Mouse (Mus musculus): Measurements from ENCODE around the gene Tmem151a.
"Not testable (repeated sequence)": the region's sequence is repeated elsewhere in the genome, so short reads cannot be mapped to it uniquely, and the experiment has no call there.

Gene Tmem151a

DNA sequence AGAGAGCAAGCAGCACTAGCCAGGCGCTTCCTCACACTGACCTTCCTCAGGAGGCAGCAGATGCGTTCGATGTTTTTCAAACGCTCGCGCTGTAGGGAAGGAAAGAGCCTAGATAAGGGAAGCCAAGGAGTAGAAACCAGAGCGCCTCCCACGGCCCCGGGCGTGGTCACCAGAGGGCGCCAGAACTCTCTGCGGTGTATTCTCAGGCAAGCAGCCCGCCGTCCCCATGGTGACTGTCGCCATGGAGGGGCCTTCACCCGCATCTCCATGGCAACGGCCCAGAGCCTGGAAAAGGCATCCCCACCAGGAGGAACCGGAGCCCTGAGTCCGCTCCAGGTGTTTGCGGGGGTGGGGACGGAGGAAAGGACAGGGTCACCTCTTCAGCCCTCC lies 8.9 kb upstream of the Tmem151a start:
- DNase-seq (ENCODE audit: low spot score), result peak; percentile 86

DNA sequence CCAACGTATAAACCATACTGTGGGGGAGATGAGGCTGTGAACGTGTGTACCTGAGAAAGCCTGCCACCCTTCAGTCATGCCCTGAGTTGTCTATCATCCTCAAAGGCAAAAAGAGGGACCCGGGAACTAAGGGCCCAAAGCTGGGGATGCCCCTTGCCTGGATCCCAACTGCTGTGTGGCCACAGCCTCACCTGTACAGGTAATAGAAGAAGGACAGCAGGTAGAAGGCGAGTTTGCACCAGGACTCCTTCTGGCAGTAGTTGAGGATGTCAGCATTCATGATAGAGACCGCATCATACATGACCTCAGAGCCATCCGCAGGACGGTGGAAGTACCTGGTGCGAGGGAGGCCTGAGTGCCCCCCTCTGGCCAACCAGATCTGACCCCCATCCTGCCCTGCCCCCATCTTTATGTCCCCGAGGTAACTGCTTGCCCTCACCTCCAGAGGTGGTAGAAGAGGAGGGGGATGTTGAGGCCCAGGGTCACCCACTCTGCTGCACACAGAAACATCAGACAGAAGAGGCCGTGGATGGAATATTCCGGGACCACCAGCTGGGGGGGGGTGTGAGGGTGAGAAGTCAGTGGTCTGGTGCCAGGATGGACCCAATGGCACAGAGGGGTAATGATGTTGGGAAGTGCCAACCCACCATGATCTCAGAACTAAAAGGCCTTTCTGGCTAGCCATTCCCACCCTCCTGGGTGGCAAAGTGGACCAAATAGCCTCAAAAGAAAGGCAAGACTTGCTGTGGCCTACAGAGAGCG lies 8.3 kb upstream of the Tmem151a start:
- no peak for DNase-seq (ENCODE audit: low spot score)

DNA sequence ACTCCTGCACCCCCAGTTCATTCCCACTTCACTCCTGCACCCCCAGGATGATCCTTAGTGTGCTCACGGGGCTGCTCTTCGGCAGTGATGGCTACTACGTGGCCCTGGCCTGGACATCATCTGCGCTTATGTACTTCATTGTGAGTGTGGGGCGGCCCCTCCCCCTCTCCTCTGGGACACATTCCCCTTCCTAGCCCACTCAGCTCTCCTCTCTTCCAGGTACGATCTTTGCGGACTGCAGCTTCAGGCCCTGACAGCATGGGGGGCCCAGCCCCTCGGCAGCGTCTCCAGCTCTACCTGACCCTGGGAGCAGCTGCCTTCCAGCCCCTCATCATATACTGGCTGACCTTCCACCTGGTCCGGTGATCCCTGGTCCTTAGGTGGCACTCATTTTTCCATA lies 6.8 kb upstream of the Tmem151a start:
- DNase-seq (ENCODE audit: low spot score), result no peak

DNA sequence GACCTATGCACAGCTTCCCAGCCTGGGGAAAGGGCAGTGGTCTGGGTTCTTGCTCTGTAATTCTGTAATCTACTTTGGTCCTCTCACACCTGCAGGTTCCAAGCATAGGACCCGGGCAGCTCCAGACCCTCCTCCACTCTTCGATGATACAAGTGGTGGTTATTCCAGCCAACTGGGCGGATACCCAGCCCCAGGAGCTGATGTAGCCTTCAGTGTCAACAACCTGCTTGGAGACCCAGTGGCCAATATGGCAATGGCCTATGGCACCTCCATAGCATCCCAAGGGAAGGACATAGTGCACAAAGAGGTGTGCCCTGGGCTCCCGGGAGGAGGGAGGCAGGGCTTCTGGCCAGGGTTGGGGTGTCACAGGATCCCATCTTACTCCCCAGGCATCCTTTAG lies 4.0 kb upstream of the Tmem151a start:
- no peak for DNase-seq (ENCODE audit: low spot score)

DNA sequence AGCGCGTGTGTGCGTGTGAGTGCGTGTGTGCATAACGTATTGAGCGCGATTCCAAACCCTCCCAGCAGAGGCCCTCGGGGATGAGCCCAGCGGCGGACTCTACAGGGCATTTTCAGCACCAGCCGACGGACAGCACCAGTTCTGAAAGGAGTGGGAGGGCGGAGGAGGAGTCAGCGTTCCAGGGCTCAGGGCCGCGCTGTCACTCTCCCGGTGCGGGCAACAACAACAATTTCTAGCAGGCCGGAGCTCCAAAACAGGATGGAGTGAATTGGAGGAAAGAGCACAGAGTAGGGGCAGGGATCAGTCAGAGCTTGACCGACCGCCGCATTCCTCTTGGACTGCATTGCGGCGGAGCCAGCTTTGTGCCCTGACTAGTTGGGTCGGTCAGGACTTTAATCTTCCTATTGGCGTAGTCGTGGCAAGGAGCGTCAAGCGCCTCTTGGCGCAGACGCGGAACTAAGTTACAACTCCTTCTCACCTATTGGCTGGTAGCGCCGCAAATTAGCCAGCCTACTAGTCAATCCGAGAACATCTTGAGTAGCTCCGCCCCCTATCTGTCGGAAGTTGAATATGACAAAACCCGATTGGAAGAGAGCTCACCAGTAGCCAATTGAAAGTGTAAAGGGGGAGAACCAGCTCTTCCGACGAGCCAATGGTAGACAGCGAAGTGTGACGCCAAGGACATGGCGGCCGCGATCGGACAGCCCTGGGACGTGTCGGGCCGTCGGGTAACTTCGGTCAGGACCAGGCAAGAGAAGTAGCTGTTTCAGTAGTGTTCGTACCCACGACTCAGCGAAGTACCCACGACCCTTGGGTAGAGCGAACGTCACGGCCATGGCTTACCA lies 2.8 kb upstream of the Tmem151a start, which contains the start of gene Yif1a:
TSS of gene Yif1a (plus strand) at position 655 of the 845 bp plus-strand sequence.
- DNase-seq (ENCODE audit: low spot score), result peak; percentile 97

DNA sequence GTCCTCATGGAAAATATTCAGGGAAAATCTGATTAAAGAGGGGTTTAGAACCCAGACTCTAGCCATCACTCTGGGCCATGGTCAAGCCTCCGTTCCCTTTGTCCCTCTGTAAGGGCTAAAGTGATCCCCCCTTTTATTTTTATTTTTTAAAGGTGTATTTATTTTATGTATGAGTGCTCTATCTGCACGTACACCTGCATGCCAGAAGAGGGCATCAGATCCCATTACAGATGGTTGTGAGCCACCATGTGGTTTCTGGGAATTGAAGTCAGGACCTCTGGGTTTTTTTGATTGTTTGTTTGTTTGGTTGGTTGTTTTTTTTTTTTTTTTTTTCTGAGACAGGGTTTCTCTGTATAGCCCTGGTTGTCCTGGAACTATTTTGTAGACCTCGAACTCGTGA lies 1.2 kb upstream of the Tmem151a start:
- DNase-seq (ENCODE audit: low spot score), result not testable (repeated sequence)

DNA sequence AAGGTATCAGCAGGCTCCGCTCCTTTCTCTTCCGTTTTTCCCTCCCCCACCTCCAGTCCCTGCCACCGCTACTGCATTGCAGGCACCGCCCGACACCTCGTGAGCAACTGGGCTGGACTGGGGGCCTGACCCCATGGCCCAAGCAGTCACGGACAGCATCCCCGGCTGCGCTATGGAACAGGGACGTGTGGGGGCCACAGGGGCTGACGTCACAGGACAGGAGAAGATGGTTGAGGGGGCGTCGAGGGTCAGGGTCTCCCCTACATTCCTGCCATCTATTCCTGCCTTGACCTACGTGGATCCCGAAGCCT lies 542 bp downstream of the Tmem151a start:
- no peak for DNase-seq (ENCODE audit: low spot score)

DNA sequence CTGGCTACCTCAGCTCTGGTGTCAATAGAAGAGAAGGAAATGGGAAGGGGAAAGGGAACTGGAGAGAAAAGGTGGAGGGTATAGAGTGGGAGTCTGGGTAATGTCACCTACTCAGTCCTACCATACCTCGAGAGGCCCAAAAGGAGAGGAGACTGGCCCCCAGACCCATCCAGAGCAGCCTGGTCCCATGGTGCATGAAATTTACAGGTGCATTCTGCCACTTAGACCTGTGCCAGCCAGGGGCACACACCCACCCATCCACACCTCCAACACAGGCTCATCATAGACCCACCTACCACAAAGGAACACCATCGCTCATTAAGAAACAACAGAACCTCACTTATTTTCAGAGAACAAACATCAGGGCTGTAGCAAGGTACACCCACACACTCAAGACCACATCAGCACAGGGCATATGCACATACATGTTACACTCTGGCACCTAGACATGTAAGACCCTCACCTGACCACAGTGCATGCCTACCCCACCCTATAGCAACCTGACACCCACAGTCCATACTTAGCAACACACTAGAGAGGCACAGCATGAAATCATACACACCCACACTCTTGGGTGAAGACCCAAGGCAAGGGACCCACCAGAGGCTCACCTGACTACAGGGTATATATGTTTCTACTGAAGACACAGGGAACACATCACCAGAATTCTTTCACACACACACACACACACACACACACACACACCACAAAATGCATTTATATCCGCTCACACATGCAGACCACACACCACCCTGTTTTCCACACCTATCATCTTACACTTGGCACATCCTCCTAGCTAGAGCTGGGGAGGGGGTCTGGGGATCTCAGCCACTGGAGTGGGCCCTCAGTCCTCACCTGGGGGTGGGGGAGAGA lies 1.1 kb downstream of the Tmem151a start:
- DNase-seq (ENCODE audit: low spot score), result no peak

DNA sequence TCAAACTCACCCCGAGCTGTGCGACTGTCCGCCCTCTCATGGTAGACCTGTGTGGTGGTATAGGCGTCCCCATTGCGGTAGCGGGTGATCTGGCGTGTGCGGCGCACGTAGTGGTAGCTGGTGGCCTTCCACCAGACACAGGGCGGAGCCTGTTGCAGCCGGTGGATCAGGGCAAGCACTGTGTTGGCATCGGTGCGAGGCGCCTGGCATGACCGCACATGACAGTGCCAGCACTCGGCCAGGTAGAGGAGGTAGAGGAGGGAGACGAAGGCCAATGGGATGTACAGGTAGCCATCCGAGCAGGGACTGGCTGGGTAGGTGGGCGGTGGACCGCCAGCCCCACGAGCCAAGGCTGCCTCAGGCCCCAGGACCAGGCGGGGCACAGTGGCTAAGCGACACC lies 2.7 kb downstream of the Tmem151a start:
- no peak for DNase-seq (ENCODE audit: low spot score)

DNA sequence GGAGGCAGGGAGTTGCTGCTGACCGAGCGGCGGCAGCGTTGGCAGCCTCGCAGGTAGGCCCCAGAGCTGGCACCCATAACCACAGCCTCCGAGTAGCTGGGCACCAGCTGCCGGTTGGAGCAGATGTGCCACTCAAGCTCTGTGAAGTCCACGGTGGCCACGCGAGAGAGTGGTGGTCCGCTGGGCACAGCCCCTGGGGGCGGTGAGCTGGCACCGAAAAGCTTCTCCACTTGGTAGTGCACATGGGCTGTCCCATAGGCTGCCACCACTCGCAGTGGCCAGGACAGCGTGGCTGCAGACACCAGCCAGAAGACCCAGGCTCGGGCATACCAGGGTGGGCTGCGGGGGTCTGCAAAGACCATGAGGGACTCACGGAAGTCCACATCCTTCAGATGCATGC lies 3.3 kb downstream of the Tmem151a start:
- DNase-seq (ENCODE audit: low spot score), result no peak

DNA sequence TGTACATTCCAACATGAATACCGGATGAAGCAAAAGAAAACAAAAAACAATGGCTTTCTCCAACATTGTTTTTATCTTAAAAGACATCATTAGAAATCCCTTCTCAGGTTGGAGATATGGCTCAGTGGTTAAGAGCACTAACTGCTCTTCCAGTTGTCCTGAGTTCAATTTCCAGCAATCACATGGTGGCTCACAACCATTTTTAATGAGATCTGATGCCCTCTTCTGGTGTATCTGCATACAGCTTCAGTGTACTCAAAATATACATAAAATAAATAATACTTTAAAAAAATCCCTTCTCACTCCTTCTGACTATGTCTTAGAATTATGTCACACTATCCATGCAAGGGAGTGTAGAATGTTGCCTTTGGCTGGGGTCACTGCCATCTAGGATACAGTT lies 6.1 kb downstream of the Tmem151a start:
- no peak for DNase-seq (ENCODE audit: low spot score)

DNA sequence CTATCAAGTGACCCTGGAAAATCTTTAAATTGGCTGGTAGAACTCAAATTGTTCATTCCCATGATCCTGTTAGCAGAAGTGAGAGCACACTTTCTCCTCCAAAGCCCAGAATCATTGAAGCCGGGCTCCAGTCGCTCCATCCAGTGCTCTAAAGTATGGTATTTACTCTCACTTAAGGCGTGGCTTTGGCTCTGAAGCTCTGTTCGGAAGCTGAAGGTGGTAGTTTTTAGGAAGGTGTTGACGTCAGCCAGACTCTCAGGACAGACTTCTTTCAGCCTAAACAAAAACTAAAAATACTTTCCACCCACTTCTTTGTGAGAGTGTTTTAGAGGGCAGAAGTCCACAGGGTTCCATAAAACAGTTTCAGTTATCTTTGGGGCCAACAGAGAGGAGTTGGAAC lies 11.8 kb downstream of the Tmem151a start:
- no peak for DNase-seq (ENCODE audit: low spot score)

DNA sequence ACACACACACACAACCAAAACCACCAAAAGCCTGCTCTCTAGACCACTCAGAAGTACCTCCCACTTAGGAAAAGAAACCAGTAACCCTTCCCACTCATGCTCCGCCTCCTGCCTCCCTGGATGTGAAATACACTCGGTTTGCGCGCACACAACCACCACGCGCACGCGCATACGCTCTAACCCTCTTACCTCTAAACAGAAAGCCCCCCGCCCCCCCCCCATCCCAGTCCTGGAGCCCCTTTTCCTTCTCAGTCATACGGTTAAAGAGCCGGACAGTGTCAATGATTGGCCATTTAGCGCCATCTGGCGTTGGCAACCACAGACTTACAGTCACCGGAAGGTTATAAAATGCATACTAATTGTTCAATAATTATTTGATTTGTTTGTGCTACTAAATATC lies 12.3 kb downstream of the Tmem151a start:
- peak; percentile 58 for DNase-seq (ENCODE audit: low spot score)

DNA sequence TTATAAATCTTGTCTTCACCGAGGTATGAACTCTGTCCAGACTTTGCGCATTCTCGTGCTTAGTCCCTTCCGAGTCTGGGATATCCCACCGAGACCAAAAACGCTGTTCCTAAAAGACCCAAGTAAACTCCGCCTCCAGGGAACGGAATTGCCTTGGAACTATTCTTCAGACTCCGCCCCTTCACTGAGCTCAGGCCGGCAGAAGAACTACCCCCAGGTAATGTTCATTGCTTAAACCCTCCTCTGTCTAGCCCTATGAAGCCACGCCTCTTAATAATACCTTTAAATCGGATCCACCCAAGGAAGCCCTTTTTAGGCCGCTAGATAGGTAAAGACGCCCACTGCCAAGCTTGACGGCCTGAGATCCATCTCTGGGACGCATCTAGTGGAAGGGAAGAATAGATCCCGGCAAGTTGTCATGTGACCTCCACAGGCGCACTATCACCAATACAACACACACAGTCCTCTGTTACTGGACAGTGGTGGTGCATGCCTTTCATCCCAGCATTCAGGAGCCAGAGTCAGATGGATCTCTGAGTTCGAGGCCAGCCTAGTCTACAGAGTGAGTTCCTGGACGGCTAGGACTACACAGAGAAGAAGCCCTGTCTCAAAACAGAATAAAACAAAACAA lies 12.8 kb downstream of the Tmem151a start:
- peak; percentile 51 for DNase-seq (ENCODE audit: low spot score)

DNA sequence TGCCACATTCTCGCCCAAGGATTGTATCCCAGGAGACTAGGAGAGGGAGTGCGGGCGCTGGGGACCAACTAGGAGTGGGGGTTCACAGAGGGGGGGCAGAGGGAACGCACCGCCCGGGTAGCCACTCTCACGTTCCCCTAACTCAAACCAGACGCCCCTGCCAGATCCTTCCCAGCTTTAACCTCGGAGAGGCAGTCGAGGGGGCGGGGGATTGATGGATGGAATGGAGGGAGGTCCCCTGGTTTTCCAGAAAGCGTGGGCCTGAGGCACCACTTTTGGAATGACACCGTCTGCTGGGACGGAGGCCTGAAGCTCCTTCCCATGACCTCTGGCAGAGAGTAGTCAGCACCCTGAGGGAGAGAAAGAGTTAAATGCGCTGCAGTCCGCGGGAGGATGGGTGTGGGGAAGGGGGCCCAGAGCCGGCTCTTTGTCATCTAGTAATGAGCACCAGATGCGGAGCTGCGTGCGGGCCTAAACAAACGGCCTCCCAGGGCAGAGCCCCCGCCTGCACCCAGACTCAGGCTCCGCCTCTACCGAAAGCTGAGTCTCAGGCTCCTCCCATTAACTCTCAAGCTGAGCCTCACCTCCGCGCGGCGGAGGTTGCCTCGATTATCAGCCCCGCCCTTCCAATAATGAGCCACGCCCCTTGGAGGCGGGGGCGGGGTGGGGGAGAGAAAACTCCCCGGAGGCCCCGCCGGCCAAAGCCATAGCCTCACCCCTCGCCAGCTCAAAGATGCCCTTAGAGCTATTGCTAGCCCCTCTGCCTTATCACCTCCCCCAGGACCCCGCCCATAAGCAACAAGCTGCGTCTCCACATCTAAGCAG lies 13.6 kb downstream of the Tmem151a start:
- peak; percentile 88 for DNase-seq (ENCODE audit: low spot score)

DNA sequence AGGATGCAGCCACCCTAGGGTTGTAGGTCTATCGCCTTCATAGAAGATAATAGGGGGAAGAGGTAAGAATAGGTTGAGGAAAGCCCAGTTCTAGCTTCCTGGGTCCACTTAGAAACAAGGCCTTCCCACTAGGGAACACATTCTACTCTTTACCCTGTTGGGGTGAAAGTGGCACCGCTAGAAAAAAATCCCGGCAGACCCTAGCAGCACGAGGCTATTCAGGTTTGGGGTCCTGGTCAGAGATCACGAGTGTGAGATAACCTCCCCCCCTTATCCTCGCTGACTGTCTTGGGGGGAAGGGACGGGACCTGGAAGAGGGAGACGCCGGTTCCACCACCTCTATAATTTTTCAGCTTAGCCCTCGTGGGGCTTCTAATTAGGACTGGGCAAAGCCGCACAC lies 14.3 kb downstream of the Tmem151a start:
- no peak for DNase-seq (ENCODE audit: low spot score)

DNA sequence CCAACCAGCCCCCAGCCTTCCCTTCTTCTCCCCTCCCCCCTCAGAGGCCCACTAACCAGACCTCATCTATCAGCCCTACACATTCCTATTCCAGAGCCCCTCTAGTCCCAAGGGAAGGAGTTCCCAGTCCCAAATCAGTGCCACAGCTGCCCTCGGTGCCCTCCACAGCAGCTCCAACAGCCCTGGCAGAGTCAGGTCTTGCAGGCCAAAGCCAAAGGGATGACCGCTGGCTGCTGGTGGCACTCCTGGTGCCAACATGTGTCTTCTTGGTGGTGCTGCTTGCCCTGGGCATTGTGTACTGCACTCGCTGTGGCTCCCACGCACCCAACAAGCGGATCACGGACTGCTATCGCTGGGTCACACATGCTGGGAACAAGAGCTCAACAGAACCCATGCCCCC lies 15.4 kb downstream of the Tmem151a start:
- no peak for DNase-seq (ENCODE audit: low spot score)

DNA sequence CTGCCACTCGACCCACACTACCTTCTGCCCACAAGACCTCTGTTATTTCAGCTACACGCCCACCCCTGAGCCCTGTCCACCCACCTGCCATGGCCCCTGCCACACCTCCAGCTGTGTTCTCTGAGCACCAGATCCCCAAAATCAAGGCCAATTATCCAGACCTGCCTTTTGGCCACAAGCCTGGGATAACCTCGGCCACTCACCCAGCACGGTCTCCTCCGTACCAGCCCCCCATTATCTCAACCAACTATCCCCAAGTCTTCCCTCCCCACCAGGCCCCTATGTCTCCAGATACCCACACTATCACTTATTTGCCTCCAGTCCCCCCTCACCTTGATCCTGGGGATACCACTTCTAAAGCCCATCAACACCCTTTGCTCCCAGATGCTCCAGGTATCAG lies 15.8 kb downstream of the Tmem151a start:
- no peak for DNase-seq (ENCODE audit: low spot score)

DNA sequence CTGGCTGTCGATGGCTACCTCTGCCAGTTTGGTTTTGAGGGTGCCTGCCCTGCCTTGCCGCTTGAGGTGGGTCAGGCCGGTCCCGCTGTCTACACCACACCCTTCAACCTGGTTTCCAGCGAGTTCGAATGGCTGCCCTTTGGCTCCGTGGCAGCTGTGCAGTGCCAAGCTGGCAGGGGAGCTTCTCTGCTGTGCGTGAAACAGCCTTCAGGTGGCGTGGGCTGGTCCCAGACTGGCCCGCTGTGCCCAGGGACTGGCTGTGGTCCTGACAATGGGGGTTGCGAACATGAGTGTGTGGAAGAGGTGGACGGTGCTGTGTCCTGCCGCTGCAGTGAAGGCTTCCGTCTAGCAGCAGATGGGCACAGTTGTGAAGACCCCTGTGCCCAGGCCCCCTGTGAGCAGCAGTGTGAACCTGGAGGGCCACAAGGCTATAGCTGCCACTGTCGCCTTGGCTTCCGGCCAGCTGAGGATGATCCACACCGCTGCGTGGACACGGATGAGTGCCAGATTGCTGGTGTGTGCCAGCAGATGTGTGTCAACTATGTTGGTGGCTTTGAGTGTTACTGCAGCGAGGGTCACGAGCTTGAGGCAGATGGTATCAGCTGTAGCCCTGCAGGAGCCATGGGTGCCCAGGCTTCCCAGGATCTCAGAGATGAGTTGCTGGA lies 16.6 kb downstream of the Tmem151a start:
- DNase-seq (ENCODE audit: low spot score), result no peak

DNA sequence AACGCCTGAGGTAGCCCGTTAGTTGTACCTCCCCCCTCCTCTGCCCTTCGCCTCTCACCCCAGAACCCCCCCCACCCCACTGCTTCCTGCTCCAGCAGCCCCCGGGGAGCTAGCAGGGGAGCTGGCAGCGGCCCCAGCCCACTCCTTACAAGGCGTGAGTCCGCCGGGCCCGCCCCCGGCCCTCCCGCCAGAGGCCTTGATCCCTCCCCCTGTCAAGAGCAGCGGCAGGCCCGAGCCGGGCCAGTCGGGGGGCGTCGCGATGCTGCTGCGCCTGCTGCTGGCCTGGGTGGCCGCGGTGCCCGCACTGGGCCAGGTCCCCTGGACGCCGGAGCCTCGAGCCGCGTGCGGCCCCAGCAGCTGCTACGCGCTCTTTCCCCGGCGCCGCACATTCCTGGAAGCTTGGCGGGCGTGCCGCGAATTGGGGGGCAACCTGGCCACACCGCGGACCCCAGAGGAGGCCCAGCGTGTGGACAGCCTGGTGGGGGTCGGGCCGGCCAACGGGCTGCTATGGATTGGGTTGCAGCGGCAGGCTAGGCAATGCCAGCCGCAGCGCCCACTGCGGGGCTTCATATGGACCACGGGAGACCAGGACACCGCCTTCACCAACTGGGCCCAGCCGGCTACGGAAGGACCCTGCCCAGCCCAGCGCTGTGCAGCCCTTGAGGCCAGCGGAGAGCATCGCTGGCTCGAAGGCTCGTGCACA lies 17.3 kb downstream of the Tmem151a start, which contains the start of gene Cd248:
TSS of gene Cd248 (plus strand) at position 212 of the 703 bp plus-strand sequence.
- DNase-seq (ENCODE audit: low spot score), result no peak

Measured in c-Kit-positive CD71-positive TER-119-positive erythroid progenitor cells, embryonic 14.5 days (primary cell).